Mouse (Mus musculus): ENCODE measurements around the gene Rabac1.

DNA sequence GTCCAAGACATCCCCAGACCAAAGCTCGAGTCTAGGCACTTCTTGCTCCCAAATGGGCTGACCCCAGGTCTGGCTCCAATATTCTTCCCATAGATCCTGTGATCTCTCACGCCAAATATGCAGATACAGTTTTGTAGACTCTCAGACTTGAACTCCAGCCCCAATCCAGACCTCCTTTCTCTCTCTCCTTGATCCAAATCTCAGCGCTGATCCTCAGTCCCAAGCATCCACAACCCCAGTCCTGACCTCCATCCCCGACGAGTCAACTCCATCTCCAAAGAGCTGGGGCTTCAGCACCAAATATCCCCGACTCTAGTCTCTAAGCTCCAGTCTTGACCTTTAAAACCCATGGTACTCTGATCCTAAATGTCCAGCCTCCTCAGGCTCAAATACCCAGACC is 28.9 kb downstream of the Rabac1 start:
- no peak for TF ChIP-seq CTCF (IDR thresholded peaks at IDR 0.05; ENCODE audit: low read depth, low read length)
- no peak for TF ChIP-seq GATA2 (IDR thresholded peaks at IDR 0.05; ENCODE audit: borderline replicate concordance, low read depth, low read length)
- no peak for TF ChIP-seq GATA1 (IDR thresholded peaks at IDR 0.05; ENCODE audit: borderline replicate concordance, low read length)
- no peak for TF ChIP-seq TAL1 (conservative IDR thresholded peaks at IDR 0.05; ENCODE audit: low read depth, low read length)
- TF ChIP-seq POLR2AphosphoS5 (IDR thresholded peaks at IDR 0.05; ENCODE audit: insufficient replicate concordance, low read depth, low read length), result no peak
